Mouse (Mus musculus) lung, adult 2 months (tissue): Measurements from ENCODE around the gene 4931414P19Rik.

Experiments
- CTCF ChIP-seq: fragments of 200-500 bp; IDR thresholded peaks from 2 replicates; pipeline ENCODE4 v1.5.1; 2011; ENCODE audit warnings: mild to moderate bottlenecking, low read length, control low read depth; ENCODE audit not compliant: insufficient read depth
- POLR2A ChIP-seq: fragments of 200-500 bp; IDR thresholded peaks from 2 replicates; pipeline ENCODE4 v1.6.1; 2011; ENCODE audit warnings: low read depth, mild to moderate bottlenecking, control low read depth, low read length, borderline replicate concordance; ENCODE audit errors: extremely low read depth

DNA sequence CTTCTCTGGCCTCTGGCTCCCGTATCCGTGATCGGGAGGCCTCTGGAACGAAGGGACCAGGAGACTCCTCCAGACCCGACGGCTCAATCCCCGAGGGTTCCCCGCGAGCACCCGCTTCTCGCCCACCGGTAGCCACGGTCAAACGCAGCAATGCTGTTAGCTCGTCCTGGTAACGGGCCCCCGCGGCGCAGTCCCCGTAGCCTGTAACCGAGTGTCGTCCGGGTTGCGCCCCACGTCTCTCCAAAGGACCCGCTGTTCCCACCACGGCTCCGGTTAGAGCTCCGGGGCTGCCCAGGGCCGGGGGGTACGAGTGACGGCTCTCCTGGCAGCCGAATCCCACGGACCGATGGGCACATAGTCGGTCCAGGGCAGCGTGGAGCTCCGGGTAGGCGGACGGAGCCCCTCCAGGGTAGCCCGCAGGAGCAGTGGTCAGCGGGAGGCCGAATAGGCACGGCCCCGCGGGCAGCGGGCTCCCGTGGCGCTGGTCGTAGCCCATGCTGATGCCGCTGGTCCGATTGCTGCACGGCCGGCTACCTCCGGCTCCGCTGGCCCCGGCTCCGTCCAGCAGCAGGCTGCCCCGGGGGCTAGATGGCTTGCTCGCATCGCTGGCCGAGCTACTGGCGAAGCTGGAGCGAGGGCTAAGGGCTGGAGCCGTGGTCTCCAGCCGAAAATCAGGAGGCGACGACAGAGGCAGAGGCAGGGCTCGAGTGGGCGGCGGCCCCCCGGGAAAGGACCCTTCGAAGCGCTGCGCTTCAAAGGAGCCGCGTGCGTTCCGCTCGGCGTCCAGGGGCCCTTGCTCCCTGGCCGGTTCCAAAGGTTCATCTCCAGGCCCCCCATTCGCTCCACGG lies 29.3 kb downstream of the 4931414P19Rik start:
- TF ChIP-seq CTCF (no peak), POLR2A (no peak)
